Mouse (Mus musculus) induced T-regulatory cell, adult 2 months (primary cell): ENCODE results near the gene Olfr786.

Experiments
- DNase-seq: peaks from one replicate; pipeline ENCODE4 v3.0.0-alpha.2; 2012; ENCODE audit warnings: low read depth

The Olfr786 gene

DNA sequence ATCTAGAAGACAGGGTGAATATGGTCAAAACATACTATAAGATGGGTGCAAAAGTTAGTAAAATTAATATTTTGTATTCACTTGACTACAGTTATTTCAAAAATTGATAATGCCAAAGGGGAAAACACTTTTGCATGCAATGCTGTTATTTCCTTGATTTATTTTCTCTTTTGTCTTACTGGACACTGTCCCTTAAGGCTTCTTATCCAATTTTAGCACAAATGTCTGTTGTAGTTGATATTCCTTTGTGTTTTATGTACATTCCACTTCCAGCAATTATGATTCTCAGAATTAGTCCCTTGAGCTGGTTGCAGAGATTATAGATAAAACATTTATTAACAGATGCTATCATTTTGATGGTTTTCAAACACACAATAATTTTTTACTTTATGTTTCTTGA lies at the start of gene Olfr786:
TSS of gene Olfr786 (plus strand) at position 301 of the 400 bp plus-strand sequence.
- no peak for DNase-seq

DNA sequence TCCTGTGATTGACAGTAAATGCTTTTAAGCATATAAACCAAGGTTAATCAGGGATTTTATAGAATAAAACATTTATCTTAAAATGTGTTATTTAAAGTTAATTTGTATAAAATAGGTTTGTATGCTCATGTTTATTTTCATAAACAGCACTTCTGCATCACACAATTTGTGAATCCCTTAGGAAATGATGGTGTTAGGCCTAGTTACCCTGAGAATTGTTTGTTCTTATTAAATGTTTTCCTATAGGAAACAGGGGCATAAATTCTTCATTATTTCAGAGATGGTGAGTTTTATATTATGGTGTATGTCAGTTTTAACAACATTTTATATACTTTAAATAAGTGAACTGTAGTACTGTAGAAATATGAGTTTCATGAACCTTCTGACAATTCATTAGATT lies 43.3 kb upstream of the Olfr786 start, which contains the start of gene Olfr784:
TSS of gene Olfr784 (plus strand) at position 301 of the 400 bp plus-strand sequence.
- DNase-seq: no peak

DNA sequence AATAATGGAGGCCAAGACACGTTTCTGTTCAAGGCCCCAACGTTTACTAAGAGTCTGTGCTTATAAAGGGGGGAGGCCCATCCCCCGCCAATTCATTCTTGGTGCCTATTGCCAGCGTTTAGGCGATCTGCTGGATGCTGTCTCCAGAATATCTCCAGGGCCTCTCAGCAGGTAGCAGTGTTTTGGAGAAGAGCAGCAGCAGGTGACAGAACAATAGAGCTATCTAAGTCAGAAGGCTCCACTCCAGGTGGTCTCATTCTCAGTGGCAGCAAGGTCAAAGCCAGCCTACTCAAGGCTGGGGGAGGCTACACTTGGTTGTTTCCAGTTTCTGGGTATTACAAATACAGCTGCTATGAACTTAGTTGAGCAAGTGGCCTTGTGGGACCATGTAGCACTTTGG lies 26.2 kb upstream of the Olfr786 start:
- no peak for DNase-seq

DNA sequence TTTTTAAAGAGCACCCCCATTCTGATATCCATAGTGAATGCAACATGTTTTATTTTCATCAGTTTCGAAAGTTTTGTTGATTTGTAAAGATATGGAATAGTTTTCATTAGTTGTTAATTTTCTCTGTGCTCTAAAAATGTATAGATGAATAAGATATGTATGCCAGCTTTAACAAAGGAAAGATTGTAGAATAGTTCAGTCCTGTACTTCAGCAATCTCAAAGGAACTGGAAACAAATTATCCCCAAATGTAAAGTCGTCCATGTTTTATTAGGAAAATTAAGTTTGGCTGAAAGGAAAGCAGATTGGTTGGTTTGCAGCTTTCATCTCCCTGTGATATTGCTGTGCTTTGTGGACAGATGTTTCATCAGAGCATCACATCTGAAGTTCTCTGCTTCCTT lies 22.0 kb upstream of the Olfr786 start, which contains the start of gene Olfr785:
TSS of gene Olfr785 (plus strand) at position 301 of the 400 bp plus-strand sequence.
- no peak for DNase-seq

- no peak for DNase-seq
These were observed 34.5 kb downstream of the Olfr786 start, which contains the start of gene Olfr787 for GRCm38 (mm10) chr10:129461562-129461961. TSS of gene Olfr787 (plus strand) at chr10:129461862.

DNA sequence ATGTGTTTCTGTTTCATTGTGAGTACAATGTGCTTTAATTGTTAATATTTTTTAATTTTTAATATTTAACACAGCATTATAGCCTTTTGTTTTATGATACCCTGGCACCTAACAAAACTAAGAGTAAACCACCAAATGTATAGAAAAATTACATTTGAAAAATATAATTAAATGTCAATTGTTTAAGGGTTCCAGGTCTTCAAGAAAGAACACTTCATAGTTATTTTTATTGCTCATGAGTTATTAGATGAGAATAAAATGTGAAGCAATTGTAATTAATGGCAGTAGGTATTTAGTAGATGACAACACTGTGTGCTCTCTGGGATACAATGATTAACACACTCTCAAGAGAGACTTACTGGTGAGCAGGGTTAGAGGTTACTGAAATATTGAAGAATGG lies 43.6 kb downstream of the Olfr786 start, which contains the start of gene Olfr788:
TSS of gene Olfr788 (plus strand) at position 301 of the 400 bp plus-strand sequence.
- no peak for DNase-seq

- DNase-seq: no peak
These were observed 46.1 kb downstream of the Olfr786 start for GRCm38 (mm10) chr10:129473256-129473655.

DNA sequence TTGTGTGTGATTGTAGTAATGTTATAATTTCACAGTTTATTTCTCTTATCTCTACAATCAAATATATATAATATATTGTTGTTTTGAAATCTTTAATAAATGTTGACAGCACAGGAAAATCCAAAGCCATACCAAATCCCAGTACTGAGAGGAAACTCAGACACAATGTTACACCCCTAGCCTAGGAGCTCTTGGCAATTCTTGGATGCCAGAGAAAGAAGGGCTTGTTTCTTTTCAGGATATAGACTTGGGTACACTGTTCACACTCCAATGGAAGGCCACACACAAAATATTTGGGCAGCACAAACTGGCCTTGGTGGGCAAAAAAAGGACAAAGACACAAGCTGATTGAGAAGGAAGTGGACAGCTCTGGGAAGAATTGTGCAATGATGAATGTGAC lies 46.6 kb downstream of the Olfr786 start:
- DNase-seq: no peak

DNA sequence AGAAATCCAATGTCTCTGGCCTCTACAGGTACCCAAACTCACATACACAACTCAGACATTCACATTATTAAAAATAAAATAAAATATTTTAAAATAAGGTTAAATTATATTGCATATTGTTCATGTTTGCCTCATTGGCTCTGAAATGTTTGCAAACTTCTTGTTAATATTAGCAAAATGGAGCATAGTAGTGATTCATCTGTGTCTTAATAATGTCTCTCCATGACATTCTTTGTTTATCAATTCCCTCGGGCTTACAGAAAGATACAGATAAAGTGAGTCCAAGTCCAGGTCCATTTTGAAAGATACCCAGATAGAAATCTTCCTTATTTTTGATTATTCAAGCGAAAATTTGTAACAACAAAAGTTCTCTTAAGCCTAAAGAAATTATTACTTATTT lies 57.3 kb downstream of the Olfr786 start, which contains the start of gene Olfr789:
TSS of gene Olfr789 (plus strand) at position 301 of the 400 bp plus-strand sequence.
- no peak for DNase-seq
